Mouse (Mus musculus) G1E (cell line): Measurements from ENCODE around the gene Etfa.

Experiments used
- CTCF ChIP-seq: IDR thresholded peaks from 2 replicates; pipeline ENCODE4 v1.5.1; 2012; ENCODE audit warnings: low read depth, low read length, inconsistent platforms, mixed read lengths
- GATA1 ChIP-seq: IDR thresholded peaks from 2 replicates; pipeline ENCODE4 v1.6.1; 2012; ENCODE audit warnings: borderline replicate concordance, low read length, inconsistent platforms, mixed read lengths
- POLR2AphosphoS5 ChIP-seq: IDR thresholded peaks from 2 replicates; pipeline ENCODE4 v1.6.1; 2012; ENCODE audit warnings: low read depth, low read length, inconsistent platforms; ENCODE audit not compliant: insufficient replicate concordance
- TAL1 ChIP-seq: conservative IDR thresholded peaks from 2 replicates; pipeline ENCODE4 v1.6.1; 2012; ENCODE audit warnings: low read depth, low read length, inconsistent platforms, mixed read lengths

DNA sequence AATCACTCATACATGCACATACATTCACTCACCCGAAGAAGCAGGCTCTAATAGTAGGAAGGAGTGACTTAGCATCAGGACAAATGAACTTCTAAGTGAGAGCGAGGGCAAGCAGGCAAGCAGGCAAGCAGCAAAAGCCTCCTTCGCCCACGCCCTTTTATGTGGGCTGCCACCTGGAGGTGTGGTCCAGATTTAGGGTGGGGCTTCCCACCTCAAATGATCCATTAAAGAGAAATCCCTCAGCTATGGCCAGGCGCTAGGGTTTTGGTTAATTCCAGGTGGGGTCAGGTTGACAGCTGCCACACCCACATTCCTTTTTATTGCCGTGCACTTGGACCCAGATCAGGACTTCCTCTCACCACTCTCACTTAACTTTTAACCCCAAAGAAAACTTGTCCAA, 101.6 kb downstream of the Etfa start:
- no peak for TF ChIP-seq CTCF
- TF ChIP-seq GATA1, result no peak
- TF ChIP-seq POLR2AphosphoS5, result no peak
- TF ChIP-seq TAL1, result no peak
